Mouse (Mus musculus) myocyte (in vitro differentiated cells): ENCODE data around the gene Abhd11.

Experiments
- CEBPB ChIP-seq: IDR thresholded peaks from 2 replicates; pipeline ENCODE4 v1.6.1; 2011; ENCODE audit warnings: mild to moderate bottlenecking, moderate library complexity; ENCODE audit not compliant: poor library complexity, insufficient read depth, severe bottlenecking
- E2F4 ChIP-seq: IDR thresholded peaks from one replicate; pipeline ENCODE4 v1.6.1; 2011; ENCODE audit warnings: mild to moderate bottlenecking, control low read depth, moderate library complexity; ENCODE audit not compliant: insufficient read depth
- MAX ChIP-seq: IDR thresholded peaks from one replicate; pipeline ENCODE4 v1.6.1; 2011; ENCODE audit warnings: low read depth, mild to moderate bottlenecking, control low read depth
- MYOD1 ChIP-seq, 3 experiments: IDR thresholded peaks; one replicate each; pipeline ENCODE4 v1.6.1; 2011; ENCODE audit warnings: control low read depth in 2 of 3, low read depth in 2 of 3, mild to moderate bottlenecking in 2 of 3, moderate library complexity in 1 of 3; ENCODE audit not compliant: insufficient read length in 2 of 3, control insufficient read depth in 1 of 3
- MYOG ChIP-seq, 3 experiments: IDR thresholded peaks; one replicate each; pipeline ENCODE4 v1.6.1; 2011; ENCODE audit warnings: control low read depth in 2 of 3, low read depth in 2 of 3, mild to moderate bottlenecking in 2 of 3; ENCODE audit not compliant: insufficient read length in 2 of 3, control insufficient read depth in 1 of 3, insufficient read depth in 1 of 3
- POLR2A ChIP-seq: IDR thresholded peaks from one replicate; pipeline ENCODE4 v1.6.1; 2011; ENCODE audit warnings: low read depth, mild to moderate bottlenecking, control low read depth, moderate library complexity; ENCODE audit not compliant: insufficient read length
- REST ChIP-seq: IDR thresholded peaks from one replicate; pipeline ENCODE4 v1.6.1; 2011; ENCODE audit warnings: mild to moderate bottlenecking, control low read depth, moderate library complexity; ENCODE audit not compliant: insufficient read depth, insufficient read length
- SRF ChIP-seq: IDR thresholded peaks from one replicate; pipeline ENCODE4 v1.6.1; 2011; ENCODE audit warnings: low read depth; ENCODE audit not compliant: control insufficient read depth, insufficient read length
- TCF12 ChIP-seq: IDR thresholded peaks from one replicate; pipeline ENCODE4 v1.6.1; 2011; ENCODE audit warnings: mild to moderate bottlenecking, control low read depth; ENCODE audit not compliant: poor library complexity, insufficient read depth, severe bottlenecking
- TCF3 ChIP-seq: IDR thresholded peaks from one replicate; pipeline ENCODE4 v1.6.1; 2011; ENCODE audit warnings: low read depth, control low read depth; ENCODE audit not compliant: insufficient read length
- USF1 ChIP-seq: IDR thresholded peaks from one replicate; pipeline ENCODE4 v1.6.1; 2011; ENCODE audit warnings: low read depth, mild to moderate bottlenecking, control low read depth, moderate library complexity

DNA sequence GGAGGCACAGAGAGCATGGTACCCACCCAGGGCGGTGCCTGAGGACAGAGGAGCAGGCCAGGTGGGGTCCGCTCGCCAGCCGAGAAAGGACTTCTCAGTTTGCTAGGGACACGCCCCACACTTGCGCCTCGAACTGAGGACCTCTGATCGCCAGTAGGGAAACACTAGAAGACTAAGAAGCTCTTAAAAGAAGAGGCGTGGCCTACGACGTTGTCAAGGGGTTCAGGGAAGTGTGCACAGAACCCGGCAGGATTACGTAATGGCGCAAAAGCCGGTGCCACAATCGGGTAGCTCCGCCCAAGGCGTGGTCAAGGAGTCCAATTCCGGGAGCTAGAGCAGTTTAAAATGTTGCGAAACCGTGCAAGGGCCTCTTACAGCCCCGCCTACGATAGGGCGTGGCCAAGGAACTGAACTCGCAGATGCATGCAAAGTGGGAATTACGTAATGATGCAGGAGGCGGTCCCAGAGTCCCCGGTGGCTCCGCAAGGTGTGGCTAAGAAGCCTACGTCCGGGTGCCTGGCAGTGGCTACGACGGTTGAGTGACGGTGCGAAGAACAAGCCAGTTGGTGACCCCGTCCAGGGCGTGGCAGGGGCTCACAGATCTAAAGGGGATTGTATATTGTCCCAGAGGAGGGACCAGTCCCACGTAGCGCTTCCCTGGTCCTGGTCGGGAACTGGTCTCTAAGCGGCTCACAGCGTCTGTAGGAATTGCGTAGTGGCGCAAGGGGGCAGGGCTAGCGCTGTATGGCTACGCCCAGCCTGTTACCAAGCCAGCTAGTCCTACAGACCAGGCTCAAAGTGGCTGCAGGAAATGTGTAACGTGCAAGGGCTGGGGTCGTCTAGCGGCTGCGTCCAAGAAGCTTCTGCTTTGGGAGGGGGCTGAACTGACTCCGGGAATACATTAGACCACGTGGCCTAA, at the start of gene Abhd11:
- TF ChIP-seq TCF12 (no peak), POLR2A (peak; percentile 73), MAX (no peak), USF1 (peak; percentile 71), MYOD1 (IDR thresholded peaks at IDR 0.05; ENCODE audit: control insufficient read depth in 1 of 3, insufficient read length in 2 of 3, low read depth in 2 of 3) (peak in 1 of 3 experiments; percentile 6), MYOG (IDR thresholded peaks at IDR 0.05; ENCODE audit: control insufficient read depth in 1 of 3, insufficient read depth in 1 of 3, insufficient read length in 2 of 3, low read depth in 2 of 3) (no peak), REST (no peak), TCF3 (no peak), CEBPB (peak; percentile 99), E2F4 (no peak), SRF (no peak)
